Mouse (Mus musculus): ENCODE measurements around the gene Mas1. TPM values are rescaled to one million over a fixed set of nuclear protein-coding genes. Genes with fewer than 3 reads are reported as not detected.

Mas1 gene
- total RNA-seq, 1 experiment from 2014 or later = not detected

Small RNA genes within 50 kb of the gene (microRNA-seq; reads per million reads assigned to microRNA genes)
- gene Gm24085 = 0 reads per million in 2 experiments

Other genes starting within 250 kb of the Mas1 start
- gene Slc22a1, start 192.3 kb downstream of the Mas1 start, total RNA-seq (2021) = 3.9 TPM in 1 of 2 replicates, not detected in the other
- 84.5 and 84.9 TPM in 2 replicates for gene Igf2r, start 98.5 kb downstream of the Mas1 start, total RNA-seq (2021)
- gene Mrgprh, start 7.9 kb upstream of the Mas1 start, total RNA-seq (2021) = not detected in 2 replicates
- 4.8 and 6.0 TPM in 2 replicates for gene Pnldc1, start 42.1 kb upstream of the Mas1 start, total RNA-seq (2021)
- 206 and 219 TPM in 2 replicates for gene Tcp1, start 47.6 kb upstream of the Mas1 start, total RNA-seq (2021)
- 63.0 and 72.7 TPM in 2 replicates for gene Mrpl18, start 48.2 kb upstream of the Mas1 start, total RNA-seq (2021)
- gene Acat3, start 72.5 kb upstream of the Mas1 start, total RNA-seq (2021) = 2.0 and 3.1 TPM in 2 replicates
- 122 and 138 TPM in 2 replicates for gene Acat2, start 92.6 kb upstream of the Mas1 start, total RNA-seq (2021)
- gene Wtap, start 126.0 kb upstream of the Mas1 start, total RNA-seq (2021) = 60.2 and 67.5 TPM in 2 replicates
- gene Sod2, start 138.7 kb upstream of the Mas1 start, total RNA-seq (2021) = 333 and 383 TPM in 2 replicates
- 0.49 TPM in 1 of 2 replicates, not detected in the other for gene Gpr31b, start 184.2 kb upstream of the Mas1 start, total RNA-seq (2021)
- 0.88 TPM in 1 of 2 replicates, not detected in the other for gene Tcp10b, start 193.0 kb upstream of the Mas1 start, total RNA-seq (2021)

Data from adrenal gland, postnatal 25 days (tissue).